Mouse (Mus musculus) cerebellum, adult 2 months (tissue): ENCODE results near the gene Spint5.

ENCODE experiments used
- CTCF ChIP-seq: fragments of 200-500 bp; IDR thresholded peaks from 2 replicates; pipeline ENCODE4 v1.5.1; 2011; ENCODE audit warnings: low read depth, mild to moderate bottlenecking, control low read depth, low read length, moderate library complexity, borderline replicate concordance; ENCODE audit not compliant: insufficient read depth
- POLR2A ChIP-seq: fragments of 200-500 bp; IDR thresholded peaks from 2 replicates; pipeline ENCODE4 v1.6.1; 2011; ENCODE audit warnings: low read length, control low read depth, borderline replicate concordance; ENCODE audit not compliant: insufficient read depth

DNA sequence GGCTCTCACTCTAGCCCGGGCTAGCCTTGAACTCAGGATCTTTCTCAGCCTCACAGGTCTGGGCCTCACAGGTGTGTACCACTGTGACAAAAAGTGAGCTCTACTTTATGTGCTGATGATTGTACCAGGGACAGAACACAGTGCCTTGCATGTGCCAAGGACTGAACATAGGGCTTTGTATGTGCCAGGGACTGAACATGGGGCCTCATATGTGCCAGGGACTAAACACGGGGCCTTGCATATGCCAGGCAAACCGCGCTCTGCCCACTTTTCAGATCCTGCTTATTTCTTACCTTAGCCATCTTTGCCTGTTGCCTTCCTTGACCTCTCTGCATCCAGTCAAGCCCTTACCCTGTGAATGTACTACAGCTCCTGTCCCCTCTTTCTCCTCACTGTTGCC lies 46.9 kb downstream of the Spint5 start:
- TF ChIP-seq POLR2A (no peak), CTCF (no peak)
